Mouse (Mus musculus): ENCODE results near the gene Shcbp1l.
"Not testable (repeated sequence)": the region's sequence is repeated elsewhere in the genome, so short reads cannot be mapped to it uniquely, and the experiment has no call there.

DNA sequence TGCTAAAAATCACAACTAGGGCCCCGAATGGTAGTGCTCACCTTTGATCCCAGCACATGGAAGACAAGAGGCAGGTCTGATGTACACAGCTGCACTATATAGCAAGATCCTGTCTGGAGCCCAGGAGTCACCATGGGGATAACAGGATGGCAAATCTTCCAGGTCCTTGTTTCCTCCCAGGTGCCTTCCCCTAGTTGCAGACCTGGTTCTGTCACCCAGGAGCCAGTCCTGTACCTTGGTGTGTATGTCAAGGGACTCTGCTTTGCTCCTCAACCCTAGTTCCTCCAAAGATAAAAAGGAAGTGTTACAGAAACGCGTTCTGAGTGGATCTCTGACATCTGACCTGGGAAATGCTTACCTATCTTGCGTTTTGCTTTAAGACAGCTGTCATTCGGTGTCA, 16.7 kb upstream of the Shcbp1l start:
- TF ChIP-seq POLR2A (IDR thresholded peaks at IDR 0.05; ENCODE audit: borderline replicate concordance, control insufficient read depth, low read depth, low read length); CTCF (IDR thresholded peaks at IDR 0.05; ENCODE audit: control insufficient read depth, insufficient read depth, low read length): not testable (repeated sequence)
